Comparison of ENCODE assay signal across 15 mouse cellular contexts in genomic region chr9:13620794-13621193, GRCm38 (mm10).
"Had no signal": no experiment of that assay in that cellular context is flagged by ENCODE, and none has a peak within 500 bp of the region (broad histone marks: within the 10 kb centered on the region; RNA-seq: fewer than 3 reads in every experiment).

No protein-coding gene starts in this region.

- H3K4me3 ChIP-seq: layer of hippocampus, adult 2 months; left cerebral cortex, adult 2 months; limb, embryonic 15.5 days; liver, embryonic 12.5 days; midbrain, embryonic 12.5 days; neural tube, embryonic 12.5 days had no signal

- ATAC-seq: liver, embryonic 12.5 days had no signal

- H3K27ac ChIP-seq: layer of hippocampus, adult 2 months; left cerebral cortex, adult 2 months; limb, embryonic 15.5 days; liver, embryonic 12.5 days; midbrain, embryonic 12.5 days; neural tube, embryonic 12.5 days had no signal

- H3K4me2 ChIP-seq: limb, embryonic 15.5 days; liver, embryonic 12.5 days; lung, embryonic 14.5 days; midbrain, embryonic 12.5 days; neural tube, embryonic 12.5 days had no signal

- DNase-seq: kidney, adult 11 months; kidney, postnatal 10 days; kidney, postnatal 4 days; lung, embryonic 14.5 days; lung, postnatal 10 days; lung, postnatal 4 days; right cerebral cortex, adult 18-20 months; right cerebral cortex, postnatal 25 days; thymus, postnatal 36 days had no signal

- H3K9me3 ChIP-seq: limb, embryonic 15.5 days; liver, embryonic 12.5 days; midbrain, embryonic 12.5 days; neural tube, embryonic 12.5 days had no signal

- H3K4me1 ChIP-seq: liver, embryonic 12.5 days had no signal

- H3K27me3 ChIP-seq: limb, embryonic 15.5 days; liver, embryonic 12.5 days; midbrain, embryonic 12.5 days; neural tube, embryonic 12.5 days had no signal

- H3K9ac ChIP-seq: limb, embryonic 15.5 days; liver, embryonic 12.5 days; lung, embryonic 14.5 days; midbrain, embryonic 12.5 days; neural tube, embryonic 12.5 days had no signal

- H3K36me3 ChIP-seq: liver, embryonic 12.5 days had no signal
